Mouse (Mus musculus): ENCODE measurements around the gene B3gnt3.
"Not testable (repeated sequence)": the region's sequence is repeated elsewhere in the genome, so short reads cannot be mapped to it uniquely, and the experiment has no call there.

DNA sequence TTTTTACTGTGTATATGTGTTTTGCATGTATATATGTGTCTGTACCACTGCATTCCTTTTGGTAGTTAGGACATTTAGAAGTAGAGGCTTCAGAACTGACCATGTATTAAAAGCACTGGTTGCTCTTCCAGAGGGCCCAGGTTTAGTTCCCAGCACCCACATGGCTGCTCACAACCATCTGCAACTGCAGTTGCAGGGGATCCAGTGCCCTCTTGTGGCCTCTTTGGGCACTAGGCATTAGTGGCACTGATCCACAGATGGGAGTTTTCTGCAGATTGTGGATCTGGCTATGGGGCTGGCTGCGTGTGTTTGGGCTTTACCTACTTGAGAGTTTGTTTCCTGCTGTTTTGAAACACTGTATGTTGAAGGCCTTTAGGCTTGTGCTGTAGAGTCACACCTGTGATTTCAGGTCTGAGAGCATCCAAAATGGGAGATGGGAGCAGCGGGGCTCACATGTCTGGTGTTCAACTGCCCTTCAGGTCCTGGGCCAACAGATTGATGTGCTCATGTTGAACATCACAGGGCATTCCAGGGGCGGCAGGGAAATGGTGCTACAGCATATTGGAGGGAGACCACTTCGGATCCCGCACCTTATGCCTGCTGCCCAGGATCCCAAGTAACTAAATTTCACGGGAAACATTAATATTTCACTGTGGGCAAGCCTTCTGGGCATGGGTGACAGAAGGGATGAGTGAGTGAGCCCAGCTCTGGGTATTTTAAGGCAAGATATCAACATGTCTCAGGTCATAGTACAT, 47.9 kb upstream of the B3gnt3 start:
- not testable (repeated sequence) for TF ChIP-seq CTCF, POLR2A (IDR thresholded peaks at IDR 0.05; ENCODE audit: extremely low read depth, insufficient read depth, low read length)

All from cortical plate, adult 2 months (tissue).